Mouse (Mus musculus) midbrain, postnatal 0 days (tissue): ENCODE measurements at regions not wholly inside any gene's neighbourhood (a gene's known extent, or its start where the extent isn't known, plus 50 kb on each side); places are given as distances from the start of the nearest gene placed in this dataset.
A peak's percentile ranks its signal among the peaks of the same experiment; 100 is the strongest.

ENCODE experiments used
- ATAC-seq: fragments of 200-750 bp; cut with Nextera tagmentation; 2 replicates; pipeline ENCODE4 v1.8.0; 2017; ENCODE audit warnings: moderate number of reproducible peaks, mild to moderate bottlenecking, moderate TSS enrichment, moderate library complexity; ENCODE audit not compliant: low FRiP score
- DNase-seq: peaks from one replicate; pipeline ENCODE4 v3.0.0-alpha.2; 2015; ENCODE audit warnings: low spot score
- H3K27ac ChIP-seq: fragments of 300-500 bp; sonication (generic); 2 replicates; pipeline ENCODE4 v1.5.1; 2014; ENCODE audit warnings: low read depth, mild to moderate bottlenecking, low read length, mixed read lengths
- H3K27me3 ChIP-seq: fragments of 300-500 bp; sonication (generic); 2 replicates; pipeline ENCODE4 v1.6.1; 2014; ENCODE audit warnings: low read length, control low read depth, mixed read lengths; ENCODE audit not compliant: insufficient read depth
- H3K36me3 ChIP-seq: fragments of 300-500 bp; sonication (generic); 2 replicates; pipeline ENCODE4 v1.6.1; 2014; ENCODE audit warnings: low read length, control low read depth, mixed read lengths; ENCODE audit not compliant: insufficient read depth
- H3K4me1 ChIP-seq: fragments of 300-500 bp; sonication (generic); 2 replicates; pipeline ENCODE4 v1.6.1; 2014; ENCODE audit warnings: mild to moderate bottlenecking, control low read depth, antibody characterized with exemption, low read length, mixed read lengths; ENCODE audit not compliant: insufficient read depth
- H3K4me2 ChIP-seq: fragments of 300-500 bp; sonication (generic); 2 replicates; pipeline ENCODE4 v1.6.1; 2014; ENCODE audit warnings: low read depth, mild to moderate bottlenecking, low read length, mixed read lengths; ENCODE audit not compliant: poor library complexity, severe bottlenecking
- H3K4me3 ChIP-seq: fragments of 300-500 bp; sonication (generic); 2 replicates; pipeline ENCODE4 v1.5.1; 2014; ENCODE audit warnings: low read depth, mild to moderate bottlenecking, low read length, moderate library complexity
- H3K9ac ChIP-seq: fragments of 300-500 bp; sonication (generic); replicated peaks from 2 replicates; pipeline ENCODE4 v1.6.1; 2014; ENCODE audit warnings: mild to moderate bottlenecking, low read length, moderate library complexity, mixed read lengths; ENCODE audit not compliant: poor library complexity, severe bottlenecking
- H3K9me3 ChIP-seq: fragments of 300-500 bp; sonication (generic); 2 replicates; pipeline ENCODE4 v1.6.1; 2016; ENCODE audit warnings: low read length, control low read depth
- CTCF ChIP-seq: IDR thresholded peaks from 2 replicates; pipeline ENCODE4 v1.5.1; 2016; ENCODE audit warnings: antibody characterized with exemption, mild to moderate bottlenecking
- WGBS: fragments of 180-500 bp; shearing (Covaris S2); extraction: QIAGEN DNeasy Blood & Tissue Kit; methylation state at CpG from one replicate; pipeline ENCODE4 v1.1.7; 2014; 5-methylcytosine and 5-hydroxymethylcytosine counted together

DNA sequence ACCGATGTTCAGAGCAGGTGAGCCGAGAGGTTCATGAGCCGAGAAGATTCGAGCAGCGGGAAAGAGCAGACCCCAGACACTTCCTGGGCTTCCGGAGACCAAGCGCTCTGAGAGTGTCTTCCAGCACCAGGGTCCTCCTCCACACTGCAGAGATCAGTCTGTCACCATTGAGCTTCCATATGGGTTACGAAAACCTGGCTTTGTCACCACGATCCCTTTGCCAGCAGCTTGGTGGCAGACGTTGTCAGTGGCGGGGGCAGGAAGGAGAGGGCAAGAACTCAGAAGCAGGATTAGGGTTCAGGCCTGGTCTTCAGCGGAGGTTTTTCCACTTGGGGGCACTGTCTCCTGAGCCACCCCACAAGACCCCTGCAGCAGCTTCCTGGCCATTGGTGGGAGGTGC, 288.5 kb downstream of the Ptpru start:
- DNase-seq (peak; percentile 16), ATAC-seq (no peak)
- Histone ChIP-seq H3K4me2 (no peak overlapping the region), H3K27ac (no peak overlapping the region), H3K9me3 (no peaks in the 10 kb centered on the region), H3K27me3 (no peaks in the 10 kb centered on the region), H3K4me3 (no peak overlapping the region), H3K9ac (no peak overlapping the region), H3K4me1 (no peaks in the 10 kb centered on the region), H3K36me3 (no peaks in the 10 kb centered on the region)
- TF ChIP-seq CTCF, result no peak
- WGBS, result 94% methylated on average over 12 of the region's 12 CpGs

DNA sequence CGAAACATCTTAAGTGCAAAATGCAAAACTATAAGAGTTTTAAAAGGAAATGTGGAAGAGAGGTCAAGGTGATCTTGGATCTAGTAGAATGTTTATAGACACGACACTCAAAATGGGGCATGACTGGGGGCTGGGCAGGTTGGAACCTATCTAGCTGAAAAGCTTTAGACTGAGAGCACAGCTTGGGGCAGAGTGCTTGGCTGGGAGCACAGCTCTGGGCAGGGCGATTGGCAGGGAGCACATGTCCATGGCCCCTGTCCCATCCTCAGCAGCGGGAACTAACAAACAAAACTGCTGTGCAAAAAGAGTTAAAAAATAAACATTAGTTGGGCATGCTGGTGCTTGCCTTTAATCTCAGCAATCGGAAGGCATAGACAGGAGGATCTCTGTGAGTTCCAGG, 279.6 kb downstream of the Ptpru start:
- DNase-seq (no peak), ATAC-seq (no peak)
- no peaks in the 10 kb centered on the region for H3K4me1 ChIP-seq
- no peaks in the 10 kb centered on the region for H3K27me3 ChIP-seq
- H3K9ac ChIP-seq, result no peak overlapping the region
- no peaks in the 10 kb centered on the region for H3K36me3 ChIP-seq
- WGBS, result 79% methylated on average over 5 of the region's 5 CpGs
- H3K27ac ChIP-seq, result no peak overlapping the region
- TF ChIP-seq CTCF, result no peak
- H3K4me2 ChIP-seq, result no peak overlapping the region
- H3K9me3 ChIP-seq, result no peaks in the 10 kb centered on the region
- no peak overlapping the region for H3K4me3 ChIP-seq

DNA sequence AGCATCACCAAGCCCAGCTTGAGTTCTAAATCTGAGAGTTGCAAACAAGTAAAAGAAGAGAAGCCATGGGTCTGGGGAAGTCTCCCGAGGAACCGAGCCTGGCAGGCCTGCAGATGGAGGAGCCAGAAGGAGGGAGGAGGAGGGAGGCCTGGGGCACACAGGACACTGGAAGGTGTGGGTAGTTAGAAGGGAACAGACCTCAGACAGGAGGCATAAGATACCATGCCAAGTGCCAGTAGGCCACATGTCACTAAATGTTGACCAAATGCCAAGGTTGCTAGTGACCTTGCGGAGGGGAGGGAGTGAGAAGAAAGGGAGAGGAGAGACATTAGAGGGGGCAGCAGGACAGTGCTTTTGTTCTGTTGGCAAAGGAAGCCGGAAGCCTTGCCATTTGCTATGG, 274.2 kb downstream of the Ptpru start:
- no peak for ATAC-seq
- WGBS, result 74% methylated on average over 4 of the region's 4 CpGs
- Histone ChIP-seq H3K27ac (no peak overlapping the region), H3K4me2 (no peak overlapping the region), H3K27me3 (no peaks in the 10 kb centered on the region), H3K4me3 (no peak overlapping the region), H3K9me3 (no peaks in the 10 kb centered on the region), H3K9ac (no peak overlapping the region), H3K4me1 (no peaks in the 10 kb centered on the region), H3K36me3 (no peaks in the 10 kb centered on the region)
- no peak for TF ChIP-seq CTCF
- peak; percentile 79 for DNase-seq

DNA sequence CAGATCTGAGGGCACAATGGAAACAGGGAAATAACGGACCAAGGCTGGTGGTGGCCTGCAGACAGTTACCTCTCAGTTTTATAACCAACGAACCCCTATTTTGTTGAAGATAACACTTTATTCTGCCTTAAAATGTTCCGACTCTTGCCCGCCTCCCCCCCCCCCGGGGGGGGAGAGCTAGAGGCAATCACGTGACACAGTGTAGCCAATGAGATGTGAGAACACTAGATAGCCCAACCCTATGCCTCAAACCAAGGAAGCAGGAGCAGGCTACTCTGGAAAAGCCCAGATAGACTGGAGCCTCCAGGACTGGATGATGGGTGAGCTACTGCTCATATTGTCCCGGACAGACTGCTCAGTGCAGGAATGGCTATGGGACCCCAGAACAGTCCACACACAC, 272.9 kb downstream of the Ptpru start:
- Histone ChIP-seq H3K27ac (no peak overlapping the region), H3K36me3 (no peaks in the 10 kb centered on the region), H3K4me3 (no peak overlapping the region), H3K4me2 (no peak overlapping the region), H3K9me3 (no peaks in the 10 kb centered on the region), H3K27me3 (no peaks in the 10 kb centered on the region), H3K9ac (no peak overlapping the region), H3K4me1 (no peaks in the 10 kb centered on the region)
- TF ChIP-seq CTCF, result no peak
- ATAC-seq, result no peak
- WGBS, result 82% methylated on average over 7 of the region's 7 CpGs
- no peak for DNase-seq

DNA sequence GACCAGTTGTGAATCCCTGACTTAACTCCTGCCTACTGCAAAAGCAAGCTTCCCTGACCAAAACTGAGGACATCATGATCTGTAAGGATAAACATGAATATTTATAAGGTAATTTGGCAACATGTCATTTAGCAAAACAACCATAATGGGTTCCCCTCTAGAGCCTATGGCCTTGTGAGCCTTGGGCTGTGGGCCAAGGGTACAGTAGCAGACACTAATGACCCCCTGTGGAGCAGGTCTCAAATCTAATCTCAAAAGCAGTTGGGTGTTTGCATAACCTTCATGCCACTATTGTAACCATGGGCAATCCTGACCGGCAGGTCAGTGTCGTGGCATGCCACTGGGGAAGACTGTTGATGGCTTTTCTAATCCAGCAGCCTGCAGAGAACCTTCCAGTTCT, 270.8 kb downstream of the Ptpru start:
- Histone ChIP-seq H3K4me3 (no peak overlapping the region), H3K4me1 (no peaks in the 10 kb centered on the region), H3K9ac (no peak overlapping the region), H3K4me2 (no peak overlapping the region), H3K27ac (no peak overlapping the region), H3K27me3 (no peaks in the 10 kb centered on the region), H3K9me3 (no peaks in the 10 kb centered on the region), H3K36me3 (no peaks in the 10 kb centered on the region)
- DNase-seq (peak; percentile 47), ATAC-seq (no peak)
- WGBS, result 52% methylated on average over 2 of the region's 2 CpGs
- TF ChIP-seq CTCF, result no peak

DNA sequence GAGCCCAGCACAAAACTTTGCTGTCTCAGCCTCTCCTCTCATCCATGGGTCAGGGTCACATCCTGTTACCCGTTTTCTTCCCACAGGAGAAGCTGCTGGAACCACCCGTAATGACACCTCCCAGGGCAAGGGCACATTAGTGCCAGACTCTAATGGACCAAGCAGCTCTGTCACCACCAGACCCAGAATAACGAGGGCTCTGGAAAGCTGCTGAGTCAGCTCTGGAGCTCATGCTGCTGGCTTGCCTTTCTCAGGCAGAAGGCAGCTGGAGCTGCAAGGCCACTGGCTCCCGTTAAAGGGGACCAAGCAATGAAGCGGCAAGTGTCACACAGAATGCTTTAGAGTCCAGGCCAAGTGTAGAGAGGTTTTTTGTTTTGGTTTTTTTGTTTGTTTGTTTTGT, 268.9 kb downstream of the Ptpru start:
- WGBS, result 57% methylated on average over 5 of the region's 5 CpGs
- no peak overlapping the region for H3K27ac ChIP-seq
- H3K36me3 ChIP-seq, result no peaks in the 10 kb centered on the region
- no peak overlapping the region for H3K9ac ChIP-seq
- H3K9me3 ChIP-seq, result no peaks in the 10 kb centered on the region
- H3K4me3 ChIP-seq, result no peak overlapping the region
- no peaks in the 10 kb centered on the region for H3K4me1 ChIP-seq
- ATAC-seq (no peak), DNase-seq (peak; percentile 51)
- H3K27me3 ChIP-seq, result no peaks in the 10 kb centered on the region
- no peak overlapping the region for H3K4me2 ChIP-seq
- no peak for TF ChIP-seq CTCF

DNA sequence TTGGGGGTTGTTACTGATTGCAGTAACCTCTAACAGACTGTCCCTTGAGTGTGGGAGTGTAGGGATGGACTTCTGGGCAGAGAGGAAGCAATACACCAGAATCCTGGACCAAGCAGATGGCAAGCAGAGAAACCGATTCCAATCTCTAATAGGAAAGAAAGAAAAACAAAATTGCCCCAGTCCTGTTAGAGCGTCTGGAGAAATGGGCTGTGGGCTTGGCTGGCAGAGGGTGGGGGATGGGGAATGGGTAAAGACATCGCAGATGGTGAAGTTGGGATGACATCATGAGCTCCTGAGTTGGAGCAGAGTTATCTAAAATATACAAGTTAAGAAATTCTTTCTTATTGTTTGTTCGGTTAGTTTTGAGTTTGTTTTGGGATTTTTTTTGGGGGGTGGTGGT, 260.5 kb downstream of the Ptpru start:
- TF ChIP-seq CTCF, result no peak
- Histone ChIP-seq H3K9me3 (no peaks in the 10 kb centered on the region), H3K4me2 (no peak overlapping the region), H3K4me3 (no peak overlapping the region), H3K36me3 (no peaks in the 10 kb centered on the region), H3K27ac (no peak overlapping the region), H3K27me3 (no peaks in the 10 kb centered on the region), H3K9ac (no peak overlapping the region), H3K4me1 (no peaks in the 10 kb centered on the region)
- ATAC-seq, result no peak
- no peak for DNase-seq
- 85% methylated on average over 4 of the region's 4 CpGs for WGBS
